Mouse (Mus musculus) kidney, adult 2 months (tissue): ENCODE results near the gene Il10rb.

Experiments
- CTCF ChIP-seq: fragments of 200-500 bp; conservative IDR thresholded peaks from 2 replicates; pipeline ENCODE4 v1.5.1; 2011; ENCODE audit warnings: low read depth, mild to moderate bottlenecking, control low read depth, low read length, moderate library complexity, mixed read lengths; ENCODE audit not compliant: insufficient read depth, insufficient read length
- POLR2A ChIP-seq: fragments of 200-500 bp; IDR thresholded peaks from one replicate; pipeline ENCODE4 v1.6.1; 2011; ENCODE audit warnings: low read depth, low read length, control low read depth

DNA sequence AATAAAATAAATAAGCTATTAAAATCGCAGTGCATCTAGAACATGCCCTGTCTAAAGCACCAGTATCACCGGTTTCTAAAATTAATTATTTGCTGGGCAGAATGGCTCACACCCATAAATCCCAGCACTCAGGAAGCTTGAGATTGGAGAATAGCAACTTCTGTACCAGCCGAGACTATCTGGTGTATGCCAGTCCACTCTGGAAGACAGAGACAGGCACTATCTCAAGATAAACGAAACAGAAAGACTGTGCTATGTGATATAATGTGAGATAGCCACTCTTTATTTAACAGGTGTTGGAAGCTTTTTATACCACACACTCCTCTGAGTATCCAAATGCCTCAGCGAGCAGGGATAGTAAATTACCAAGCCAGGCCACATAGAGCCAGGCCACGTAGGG lies 65.5 kb downstream of the Il10rb start:
- no peak for TF ChIP-seq CTCF
- TF ChIP-seq POLR2A, result no peak
